Mouse (Mus musculus): ENCODE results near the gene Hhat.
A peak's percentile ranks its signal among the peaks of the same experiment; 100 is the strongest.

Gene Hhat

GRCm38 (mm10) chr1:192736524-192736923, 34.5 kb downstream of the Hhat start:
- no peak for DNase-seq

- DNase-seq = no peak
Measured at GRCm38 (mm10) chr1:192736002-192736426, 35.0 kb downstream of the Hhat start.

GRCm38 (mm10) chr1:192730517-192730916, 40.5 kb downstream of the Hhat start:
- no peak for DNase-seq

GRCm38 (mm10) chr1:192726996-192727624, 43.9 kb downstream of the Hhat start:
- peak; percentile 38 for DNase-seq

GRCm38 (mm10) chr1:192722147-192722546, 48.9 kb downstream of the Hhat start:
- peak; percentile 68 for DNase-seq

- DNase-seq = no peak
Measured at GRCm38 (mm10) chr1:192720156-192720555, 50.9 kb downstream of the Hhat start.

GRCm38 (mm10) chr1:192711779-192712348, 59.2 kb downstream of the Hhat start:
- DNase-seq = peak; percentile 59

- DNase-seq = no peak
Measured at GRCm38 (mm10) chr1:192700339-192701073, 70.5 kb downstream of the Hhat start.

GRCm38 (mm10) chr1:192699101-192699500, 71.9 kb downstream of the Hhat start:
- DNase-seq = no peak

GRCm38 (mm10) chr1:192696371-192696863, 74.6 kb downstream of the Hhat start:
- no peak for DNase-seq

- DNase-seq = no peak
Measured at GRCm38 (mm10) chr1:192693644-192694043, 77.4 kb downstream of the Hhat start.

GRCm38 (mm10) chr1:192692982-192693381, 78.0 kb downstream of the Hhat start:
- DNase-seq = no peak

- no peak for DNase-seq
Measured at GRCm38 (mm10) chr1:192682219-192682951, 88.6 kb downstream of the Hhat start.

GRCm38 (mm10) chr1:192677236-192677635, 93.8 kb downstream of the Hhat start:
- DNase-seq = no peak

- DNase-seq = no peak
Measured at GRCm38 (mm10) chr1:192663608-192664007, 107.4 kb downstream of the Hhat start.

GRCm38 (mm10) chr1:192663092-192663491, 107.9 kb downstream of the Hhat start:
- no peak for DNase-seq

GRCm38 (mm10) chr1:192661612-192662011, 109.4 kb downstream of the Hhat start:
- no peak for DNase-seq

- no peak for DNase-seq
Measured at GRCm38 (mm10) chr1:192657417-192657816, 113.6 kb downstream of the Hhat start.

- DNase-seq = no peak
Measured at GRCm38 (mm10) chr1:192651981-192652605, 118.9 kb downstream of the Hhat start.

GRCm38 (mm10) chr1:192650586-192650985, 120.4 kb downstream of the Hhat start:
- no peak for DNase-seq

GRCm38 (mm10) chr1:192650023-192650422, 121.0 kb downstream of the Hhat start:
- DNase-seq = no peak

GRCm38 (mm10) chr1:192649233-192649632, 121.8 kb downstream of the Hhat start:
- DNase-seq = no peak

GRCm38 (mm10) chr1:192647361-192647760, 123.7 kb downstream of the Hhat start:
- DNase-seq = no peak

Data from kidney, adult 18-20 months (tissue).